Mouse (Mus musculus): ENCODE measurements around the gene Sox6.

DNA sequence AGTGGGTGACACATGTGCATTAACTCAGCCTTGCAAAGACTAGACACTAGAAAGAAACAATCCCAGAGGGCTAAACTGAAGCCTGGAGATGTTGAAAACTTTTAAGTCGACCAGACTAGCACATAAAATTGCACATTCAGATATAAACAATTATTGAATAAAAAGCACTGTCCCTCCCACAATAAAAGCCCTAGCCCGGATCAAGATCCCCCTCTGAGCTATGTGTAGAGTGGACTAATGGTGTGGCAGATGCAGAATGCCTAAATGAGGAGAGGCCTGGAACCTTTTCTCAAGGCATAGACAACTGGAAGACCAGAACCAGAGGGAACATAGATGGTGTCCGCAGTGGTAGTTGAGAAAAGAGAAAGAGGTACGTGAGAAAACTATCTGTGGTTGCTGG, 3.1 kb downstream of the Sox6 start:
- TF ChIP-seq CTCF (IDR thresholded peaks at IDR 0.05; ENCODE audit: borderline replicate concordance, insufficient read depth, low read length) (no peak), POLR2A (IDR thresholded peaks at IDR 0.05; ENCODE audit: low read depth, low read length) (no peak)

All from embryonic fibroblast, embryonic 13.5 days (primary cell).